Mouse (Mus musculus) ES-Bruce4 (cell line): ENCODE data around the gene Olfr180. TPM values are rescaled to one million over a fixed set of nuclear protein-coding genes. Genes with fewer than 3 reads are reported as not detected.

Experiments used
- H3K27ac ChIP-seq: 2 replicates; pipeline ENCODE4 v1.5.1; 2012; ENCODE audit warnings: low read length, inconsistent platforms; ENCODE audit not compliant: insufficient read depth
- H3K27me3 ChIP-seq: 2 replicates; pipeline ENCODE4 v1.6.1; 2012; ENCODE audit warnings: mild to moderate bottlenecking, low read length, inconsistent platforms; ENCODE audit not compliant: control insufficient read depth, poor library complexity, insufficient read depth, severe bottlenecking
- H3K36me3 ChIP-seq: 2 replicates; pipeline ENCODE4 v1.6.1; 2012; ENCODE audit warnings: inconsistent platforms, mild to moderate bottlenecking, low read length, moderate library complexity; ENCODE audit not compliant: control insufficient read depth, poor library complexity, insufficient read depth, severe bottlenecking
- H3K4me1 ChIP-seq: one replicate; pipeline ENCODE4 v1.8.1; 2011; ENCODE audit warnings: low read length; ENCODE audit not compliant: control insufficient read depth, insufficient read depth
- H3K4me3 ChIP-seq: 2 replicates; pipeline ENCODE4 v1.5.1; 2011; ENCODE audit warnings: low read depth, mild to moderate bottlenecking, low read length
- H3K9ac ChIP-seq: 2 replicates; pipeline ENCODE4 v1.6.1; 2012; ENCODE audit warnings: low read depth, mild to moderate bottlenecking, inconsistent platforms; ENCODE audit not compliant: poor library complexity, severe bottlenecking
- H3K9me3 ChIP-seq: replicated peaks from 2 replicates; pipeline ENCODE4 v1.6.1; 2012; ENCODE audit warnings: mild to moderate bottlenecking, low read length, inconsistent platforms; ENCODE audit not compliant: control insufficient read depth, poor library complexity, insufficient read depth, severe bottlenecking
- CTCF ChIP-seq: IDR thresholded peaks from one replicate; pipeline ENCODE4 v1.8.1; 2011; ENCODE audit warnings: low read depth, low read length
- EP300 ChIP-seq: IDR thresholded peaks from 2 replicates; pipeline ENCODE4 v1.6.1; 2011; ENCODE audit warnings: low read depth, low read length; ENCODE audit not compliant: insufficient read depth
- POLR2A ChIP-seq: IDR thresholded peaks from one replicate; pipeline ENCODE4 v1.8.1; 2011; ENCODE audit warnings: low read length; ENCODE audit not compliant: insufficient read depth
- polyA plus RNA-seq: library from polyadenylated mRNA; stranded (reverse); fragments of >200 nt; gene quantifications from 2 replicates; pipeline ENCODE4 v1.2.4, GENCODE M21; 2011; ENCODE audit warnings: low read depth; ENCODE audit not compliant: missing spikeins, insufficient read depth, insufficient read length

Olfr180 gene
- not detected in 2 replicates for polyA plus RNA-seq

GRCm38 (mm10) chr16:58929292-58929691 is at the start of gene Olfr180:
Gene Olfr180, minus strand, starts transcription at chr16:58929392.
- TF ChIP-seq CTCF: no peak
- TF ChIP-seq POLR2A: no peak

GRCm38 (mm10) chr16:58928655-58929054 is 537 bp downstream of the Olfr180 start, which contains the start of gene Olfr181:
Gene Olfr181, minus strand, starts transcription at chr16:58928755.
- no peaks in the 10 kb centered on the region for H3K9me3 ChIP-seq
- H3K36me3 ChIP-seq: no peaks in the 10 kb centered on the region
- H3K4me3 ChIP-seq: no peak within 1 kb of the TSS
- no peak within 1 kb of the TSS for H3K9ac ChIP-seq
- H3K27me3 ChIP-seq: no peaks in the 10 kb centered on the region
- TF ChIP-seq CTCF (no peak), POLR2A (no peak)
- no peak within 1 kb of the TSS for H3K27ac ChIP-seq
- H3K4me1 ChIP-seq: no peaks in the 10 kb centered on the region

More at GRCm38 (mm10) chr16:58929292-58929691, at the start of gene Olfr180:
- Histone ChIP-seq H3K4me1 (no peaks in the 10 kb centered on the region), H3K9me3 (no peaks in the 10 kb centered on the region), H3K36me3 (no peaks in the 10 kb centered on the region), H3K9ac (no peak within 1 kb of the TSS), H3K4me3 (no peak within 1 kb of the TSS), H3K27me3 (no peaks in the 10 kb centered on the region), H3K27ac (no peak within 1 kb of the TSS)

- H3K36me3 ChIP-seq: no peaks in the 10 kb centered on the region
- no peak within 1 kb of the TSS for H3K4me3 ChIP-seq
- TF ChIP-seq EP300 (no peak), CTCF (no peak), POLR2A (no peak)
- H3K27me3 ChIP-seq: no peaks in the 10 kb centered on the region
- H3K4me1 ChIP-seq: no peaks in the 10 kb centered on the region
- H3K27ac ChIP-seq: no peak within 1 kb of the TSS
- H3K9me3 ChIP-seq: no peaks in the 10 kb centered on the region
- no peak within 1 kb of the TSS for H3K9ac ChIP-seq
These were observed 37.2 kb downstream of the Olfr180 start, which contains the start of gene Olfr178 for GRCm38 (mm10) chr16:58891963-58892362. Gene Olfr178, minus strand, starts transcription at chr16:58892063.

GRCm38 (mm10) chr16:58884416-58884815 is 44.8 kb downstream of the Olfr180 start:
- Histone ChIP-seq H3K27me3 (no peaks in the 10 kb centered on the region), H3K4me1 (no peaks in the 10 kb centered on the region), H3K4me3 (no peak overlapping the region), H3K9ac (no peak overlapping the region), H3K27ac (no peak overlapping the region), H3K36me3 (no peaks in the 10 kb centered on the region), H3K9me3 (no peaks in the 10 kb centered on the region)
- TF ChIP-seq EP300: no peak

GRCm38 (mm10) chr16:58874668-58875067 is 54.5 kb downstream of the Olfr180 start, which contains the start of gene Olfr177:
Gene Olfr177, minus strand, starts transcription at chr16:58874768.
- no peak within 1 kb of the TSS for H3K27ac ChIP-seq
- H3K9ac ChIP-seq: no peak within 1 kb of the TSS
- no peaks in the 10 kb centered on the region for H3K4me1 ChIP-seq
- no peaks in the 10 kb centered on the region for H3K9me3 ChIP-seq
- H3K27me3 ChIP-seq: no peaks in the 10 kb centered on the region
- no peak for TF ChIP-seq EP300
- TF ChIP-seq CTCF: no peak
- no peak for TF ChIP-seq POLR2A
- H3K36me3 ChIP-seq: no peaks in the 10 kb centered on the region
- no peak within 1 kb of the TSS for H3K4me3 ChIP-seq

Other genes starting within 250 kb of the Olfr180 start
- gene Gpr15, start 210.3 kb downstream of the Olfr180 start, polyA plus RNA-seq: not detected in 2 replicates
- 51.6 and 53.9 TPM in 2 replicates for gene Cldnd1, start 201.5 kb downstream of the Olfr180 start, polyA plus RNA-seq
- gene Olfr172, start 166.2 kb downstream of the Olfr180 start, polyA plus RNA-seq: not detected in 2 replicates
- not detected in 2 replicates for gene Olfr173, start 129.1 kb downstream of the Olfr180 start, polyA plus RNA-seq
- gene Olfr175-ps1, start 102.6 kb downstream of the Olfr180 start, polyA plus RNA-seq: not detected in 2 replicates
- gene Olfr177, start 54.6 kb downstream of the Olfr180 start, polyA plus RNA-seq: not detected in 2 replicates
- gene Olfr178, start 37.3 kb downstream of the Olfr180 start, polyA plus RNA-seq: not detected in 2 replicates
- not detected in 2 replicates for gene Olfr181, start 637 bp downstream of the Olfr180 start, polyA plus RNA-seq
- not detected in 2 replicates for gene Olfr183, start 66.0 kb upstream of the Olfr180 start, polyA plus RNA-seq
- gene Olfr186, start 100.9 kb upstream of the Olfr180 start, polyA plus RNA-seq: not detected in 2 replicates
- not detected in 2 replicates for gene Olfr187, start 110.4 kb upstream of the Olfr180 start, polyA plus RNA-seq
- gene Olfr190, start 148.6 kb upstream of the Olfr180 start, polyA plus RNA-seq: not detected in 2 replicates
- not detected in 2 replicates for gene Olfr191, start 160.4 kb upstream of the Olfr180 start, polyA plus RNA-seq
- gene Olfr193, start 182.5 kb upstream of the Olfr180 start, polyA plus RNA-seq: not detected in 2 replicates
- not detected in 2 replicates for gene Olfr194, start 191.7 kb upstream of the Olfr180 start, polyA plus RNA-seq
- gene Olfr195, start 217.7 kb upstream of the Olfr180 start, polyA plus RNA-seq: not detected in 2 replicates
- gene Olfr196, start 241.1 kb upstream of the Olfr180 start, polyA plus RNA-seq: not detected in 2 replicates